Mouse (Mus musculus) cerebral cortex, adult 2 months (tissue): ENCODE measurements around the gene 2610301B20Rik.

Experiments
- WGBS: fragments of 180-500 bp; shearing (Covaris S2); methylation state at CpG from one replicate; pipeline ENCODE4 v1.1.7; 2018; 5-methylcytosine and 5-hydroxymethylcytosine counted together

Gene 2610301B20Rik

GRCm38 (mm10) chr4:10912611-10913301 lies 38.5 kb downstream of the 2610301B20Rik start:
- WGBS: 29% methylated on average over 7 of the region's 7 CpGs

GRCm38 (mm10) chr4:10913409-10913808 lies 39.1 kb downstream of the 2610301B20Rik start:
- 93% methylated on average over 3 of the region's 3 CpGs for WGBS

GRCm38 (mm10) chr4:10914766-10915165 lies 40.5 kb downstream of the 2610301B20Rik start:
- 87% methylated on average over 2 of the region's 2 CpGs for WGBS

GRCm38 (mm10) chr4:10915271-10915670 lies 41.0 kb downstream of the 2610301B20Rik start:
- 46% methylated on average over 3 of the region's 3 CpGs for WGBS

- 90% methylated on average over 8 of the region's 8 CpGs for WGBS
These were observed 44.1 kb downstream of the 2610301B20Rik start for GRCm38 (mm10) chr4:10918402-10918801.

DNA sequence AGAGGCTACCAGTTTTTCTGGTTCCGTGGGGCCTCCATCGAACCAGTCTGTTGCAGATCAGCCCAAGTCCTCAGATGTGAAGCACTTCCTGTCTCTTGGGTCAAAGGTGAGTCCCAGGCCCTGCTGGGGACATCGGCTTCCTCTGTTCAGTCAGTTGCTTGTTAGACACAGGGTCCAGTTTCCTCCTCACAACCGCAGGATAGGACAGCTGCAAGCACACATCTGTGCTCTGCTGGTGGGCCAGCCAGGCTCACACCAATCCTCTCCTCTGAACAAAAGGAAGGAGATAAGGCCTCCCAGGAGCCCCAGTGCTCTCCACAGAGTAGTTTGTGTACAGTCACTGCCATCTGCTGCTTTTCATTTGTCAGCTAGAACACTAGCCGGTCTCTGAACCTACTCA lies 44.8 kb downstream of the 2610301B20Rik start:
- 81% methylated on average over 5 of the region's 5 CpGs for WGBS

DNA sequence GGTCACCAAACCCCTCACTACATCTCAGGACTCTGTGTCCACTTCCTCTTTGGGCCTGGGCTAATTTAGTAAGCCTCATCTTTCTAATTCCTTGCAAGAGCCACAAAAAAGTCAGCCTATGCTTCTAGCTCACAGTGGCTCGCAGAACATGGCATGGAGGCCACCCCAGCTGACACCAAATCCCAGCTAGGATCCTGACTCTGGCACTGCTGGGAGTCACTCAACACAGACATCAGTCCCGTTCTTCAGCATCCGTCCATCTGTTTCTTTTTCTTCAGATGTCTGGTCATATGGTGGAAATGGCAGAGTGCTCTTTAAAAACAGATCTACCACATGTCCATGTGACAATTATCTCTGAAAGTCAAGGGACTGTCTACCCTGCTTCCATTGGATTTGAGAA lies 45.2 kb downstream of the 2610301B20Rik start:
- 65% methylated on average over 3 of the region's 3 CpGs for WGBS

DNA sequence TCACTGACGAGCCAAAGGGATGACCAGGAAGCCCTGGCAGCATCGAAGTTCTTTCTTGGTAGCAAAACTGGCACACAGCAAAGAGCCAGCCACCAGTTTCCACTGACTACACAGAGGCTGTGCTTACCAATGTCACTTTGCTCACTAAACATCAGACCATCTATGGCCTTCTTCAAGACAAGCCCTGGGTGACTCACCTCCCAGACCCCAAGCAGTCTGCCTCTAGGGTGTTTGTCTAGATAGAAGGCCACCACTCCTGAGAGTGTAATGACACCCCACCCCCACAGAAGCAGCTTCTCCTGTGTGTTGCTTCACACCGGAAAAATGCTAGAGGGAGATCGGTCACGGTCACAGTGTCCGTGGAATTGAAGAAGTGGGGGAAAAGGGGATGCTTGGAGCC lies 45.7 kb downstream of the 2610301B20Rik start:
- 69% methylated on average over 6 of the region's 6 CpGs for WGBS

DNA sequence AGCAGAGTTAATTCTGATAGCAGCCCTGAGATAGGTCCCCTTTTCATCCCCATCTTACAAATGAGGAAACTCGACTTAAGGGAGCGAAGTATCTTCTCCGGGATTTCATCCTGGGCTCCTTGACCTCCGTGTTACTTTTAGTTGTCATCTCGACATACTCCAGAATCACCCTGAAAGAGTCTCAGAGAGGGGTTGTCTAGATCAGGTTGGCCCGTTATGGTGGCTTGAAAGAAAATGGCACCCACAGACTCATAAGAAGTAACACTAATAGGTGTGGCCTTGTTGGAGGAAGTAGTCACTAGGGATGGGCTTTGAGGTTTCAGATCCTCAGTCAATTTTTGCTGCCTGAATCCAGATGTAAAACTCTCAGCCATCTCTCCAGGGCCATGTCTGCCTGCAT lies 46.3 kb downstream of the 2610301B20Rik start:
- 94% methylated on average over 6 of the region's 6 CpGs for WGBS

DNA sequence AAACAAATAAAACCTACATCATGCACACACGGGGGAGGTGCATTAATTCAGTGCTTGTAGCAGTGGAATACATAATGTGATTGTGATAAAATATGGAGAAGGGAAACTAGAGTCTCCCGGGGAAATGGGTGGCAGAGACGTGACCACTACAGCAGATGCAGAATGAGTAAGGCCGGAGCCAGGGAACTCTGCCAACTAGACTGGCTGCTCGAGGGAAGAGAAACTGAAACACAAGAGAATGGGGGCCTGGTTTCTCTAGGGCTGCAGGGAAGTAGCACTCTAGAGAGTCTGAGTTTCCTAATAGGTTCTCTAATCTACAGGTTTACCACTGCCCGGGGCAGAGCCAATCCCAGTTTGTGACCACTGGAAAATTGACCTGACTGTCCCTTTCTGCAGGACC lies 48.9 kb downstream of the 2610301B20Rik start:
- WGBS: 34% methylated on average over 6 of the region's 6 CpGs

DNA sequence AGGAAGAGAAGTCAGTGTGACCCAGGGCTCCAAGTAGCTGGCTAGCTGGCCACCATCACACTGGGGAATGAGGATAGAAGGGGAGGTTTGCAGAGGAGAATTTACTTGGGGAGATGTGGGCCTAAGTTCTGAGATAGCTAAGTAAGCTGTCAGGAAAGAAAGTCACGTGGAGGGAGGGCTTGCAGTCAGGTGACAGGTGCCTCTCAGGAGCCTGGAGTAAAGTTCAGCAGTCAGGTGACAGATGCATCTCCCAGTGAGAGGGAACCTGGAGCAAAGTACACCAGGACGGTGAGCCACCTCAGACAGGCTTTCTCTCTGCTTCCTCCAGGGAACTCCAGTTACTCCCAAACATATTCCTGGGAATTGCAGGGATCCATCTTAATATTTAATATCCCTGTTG lies 49.8 kb downstream of the 2610301B20Rik start:
- WGBS: 95% methylated on average over 2 of the region's 2 CpGs

DNA sequence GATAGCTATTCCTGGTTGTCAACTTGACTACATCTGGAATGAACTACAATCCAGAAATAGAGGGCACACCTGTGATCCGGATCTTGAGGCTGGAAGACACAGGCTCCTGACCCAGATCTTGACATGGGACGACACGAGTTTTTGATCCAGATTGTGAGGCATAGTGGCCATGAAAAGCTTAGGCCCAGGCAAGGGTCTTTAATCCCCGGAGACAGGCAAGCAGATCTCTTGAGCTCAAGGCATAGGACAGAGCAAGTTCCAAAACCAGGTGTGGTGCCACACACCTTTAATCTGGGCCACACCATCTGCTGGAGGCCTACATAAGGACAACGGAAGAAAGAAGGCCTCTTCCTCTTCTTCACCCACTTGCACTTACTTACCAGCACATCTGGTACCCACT lies 50.2 kb downstream of the 2610301B20Rik start:
- 98% methylated on average over 5 of the region's 5 CpGs for WGBS

DNA sequence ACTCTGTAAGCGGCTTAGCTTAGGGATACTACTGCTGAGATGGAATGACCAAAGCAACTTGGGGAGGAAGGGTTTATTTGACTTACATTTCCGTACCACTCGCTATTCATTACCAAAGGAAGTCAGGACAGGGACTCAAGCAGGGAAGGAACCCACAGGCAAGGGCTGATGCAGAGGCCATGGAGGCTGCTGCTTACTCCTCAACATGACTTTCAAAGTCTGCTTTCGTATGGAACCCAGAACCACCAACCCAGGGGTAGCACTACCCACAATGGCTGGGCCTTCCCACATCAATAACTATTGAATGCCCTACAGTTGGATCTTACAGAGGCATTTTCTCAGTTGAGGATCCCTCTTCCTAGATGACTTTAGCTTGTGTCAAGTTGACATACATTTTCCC lies 52.1 kb downstream of the 2610301B20Rik start:
- 93% methylated on average over 4 of the region's 4 CpGs for WGBS

GRCm38 (mm10) chr4:10928158-10928557 lies 53.9 kb downstream of the 2610301B20Rik start:
- 94% methylated on average over 6 of the region's 6 CpGs for WGBS

GRCm38 (mm10) chr4:10929726-10930125 lies 55.4 kb downstream of the 2610301B20Rik start:
- WGBS: 94% methylated on average over 3 of the region's 3 CpGs

DNA sequence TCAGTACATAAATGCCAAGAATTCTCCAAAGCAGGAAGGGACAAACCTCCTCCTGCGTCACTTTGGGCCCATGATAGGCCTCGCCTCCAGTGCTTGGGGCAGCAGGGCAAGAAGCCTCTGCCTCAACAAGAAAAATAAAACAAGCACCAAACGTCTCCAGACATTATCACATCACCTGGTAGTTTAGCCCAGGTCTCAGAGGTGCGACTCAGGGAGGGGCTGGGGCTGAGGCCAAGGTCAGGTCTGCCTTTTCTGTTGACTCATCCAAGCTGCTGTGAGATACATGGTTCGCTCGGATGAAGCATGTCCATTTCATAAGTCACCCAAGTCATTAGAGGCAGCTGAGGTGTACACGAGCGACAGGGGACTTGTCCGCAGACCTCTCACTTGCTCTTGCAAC lies 56.7 kb downstream of the 2610301B20Rik start:
- WGBS: 96% methylated on average over 9 of the region's 9 CpGs

- 59% methylated on average over 4 of the region's 4 CpGs for WGBS
These were observed 57.9 kb downstream of the 2610301B20Rik start for GRCm38 (mm10) chr4:10932091-10932745.

DNA sequence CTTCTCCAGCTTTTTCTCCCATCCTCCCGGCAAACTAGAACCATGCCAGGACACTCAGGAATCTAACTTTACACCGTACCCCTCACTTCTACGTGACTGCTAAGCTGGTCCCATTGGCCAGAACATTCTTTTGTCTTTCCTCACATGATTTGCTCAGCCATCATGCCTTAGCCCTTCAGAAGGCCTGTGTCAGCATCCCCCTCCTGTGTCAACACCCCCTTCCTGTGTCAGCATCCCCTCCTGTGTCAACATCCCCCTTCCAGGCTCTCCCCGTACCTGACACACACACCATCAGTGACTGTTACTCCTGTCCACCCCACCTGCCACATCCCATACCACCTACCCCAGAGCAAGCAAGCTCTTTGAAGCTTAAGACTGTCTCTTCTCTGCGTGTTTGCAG lies 58.5 kb downstream of the 2610301B20Rik start:
- 81% methylated on average over 5 of the region's 5 CpGs for WGBS

- 82% methylated on average over 4 of the region's 4 CpGs for WGBS
These were observed 62.5 kb downstream of the 2610301B20Rik start for GRCm38 (mm10) chr4:10936766-10937165.
